Mouse (Mus musculus) activated CD4-positive, CD25-positive, alpha-beta regulatory T cell, adult 4 months (primary cell): ENCODE measurements around the gene Coasy. TPM values are rescaled to one million over a fixed set of nuclear protein-coding genes. Genes with fewer than 3 reads are reported as not detected.

Source experiments
- ATAC-seq: one replicate; pipeline ENCODE4 v1.8.0; 2017
- polyA plus RNA-seq, 2 experiments: library from polyadenylated mRNA; unstranded; fragments of 100-300 nt; shearing (Covaris generic); gene quantifications; one replicate each; pipeline ENCODE4 v1.2.1; 2017

Coasy gene
- polyA plus RNA-seq, 2 experiments from 2014 or later = 17.9 to 22.1 TPM

DNA sequence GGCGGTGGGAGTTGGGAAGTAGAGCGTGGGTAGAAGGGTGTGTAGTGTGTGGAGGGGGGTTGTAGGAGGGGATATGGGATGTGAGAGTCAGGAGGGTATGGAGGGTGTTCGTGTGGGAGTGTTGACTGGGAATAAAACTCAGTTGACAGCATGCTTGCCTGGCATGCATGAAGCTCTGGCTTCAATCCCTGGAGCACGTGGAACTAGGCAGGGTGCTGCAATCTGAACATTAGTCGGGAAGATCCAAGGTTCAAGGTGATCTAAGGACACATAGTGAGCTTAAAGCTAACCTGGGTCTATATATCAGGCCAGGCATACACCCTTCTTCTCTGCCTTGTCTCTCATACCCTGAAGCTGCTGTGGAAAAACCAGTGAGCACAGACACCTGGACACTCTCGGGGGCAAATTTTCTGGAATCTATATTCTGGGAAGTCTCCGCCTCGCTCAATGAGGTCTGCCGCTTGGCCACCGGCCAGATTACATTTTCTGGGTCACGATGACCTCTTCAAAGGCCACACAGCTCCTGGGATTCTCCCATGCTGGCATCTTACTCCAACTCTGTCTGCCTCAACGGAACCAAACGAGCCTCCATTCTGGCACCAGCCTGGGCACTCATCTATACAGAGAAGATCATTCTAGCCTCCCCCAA is 52.0 kb downstream of the Coasy start:
- ATAC-seq = no peak

Other genes with a start within 250 kb of the Coasy start
- gene Stat5b, start 231.8 kb upstream of the Coasy start, polyA plus RNA-seq = 10 to 100 TPM; 27.8 to 37.2 TPM
- 10 to 100 TPM; 23.8 to 37.0 TPM for gene Stat5a, start 223.2 kb upstream of the Coasy start, polyA plus RNA-seq
- 10 to 100 TPM; 71.0 to 82.0 TPM for gene Stat3, start 143.0 kb upstream of the Coasy start, polyA plus RNA-seq
- gene Cavin1, start 111.7 kb upstream of the Coasy start, polyA plus RNA-seq = under 1 TPM; 0.12 to 0.13 TPM
- gene Atp6v0a1, start 73.1 kb upstream of the Coasy start, polyA plus RNA-seq = 1 to 10 TPM; 4.3 to 4.7 TPM
- gene Naglu, start 12.6 kb upstream of the Coasy start, polyA plus RNA-seq = 1 to 10 TPM; 6.8 to 9.0 TPM
- not detected for gene Hsd17b1, start 4.2 kb upstream of the Coasy start, polyA plus RNA-seq
- gene Mlx, start 4.7 kb downstream of the Coasy start, polyA plus RNA-seq = 10 to 100 TPM; 51.8 to 71.5 TPM
- 10 to 100 TPM; 12.3 to 13.4 TPM for gene Psmc3ip, start 12.9 kb downstream of the Coasy start, polyA plus RNA-seq
- 10 to 100 TPM; 14.4 to 24.7 TPM for gene Retreg3, start 37.3 kb downstream of the Coasy start, polyA plus RNA-seq
- gene Tubg1, start 37.4 kb downstream of the Coasy start, polyA plus RNA-seq = 10 to 100 TPM; 17.7 to 26.8 TPM
- gene Tubg2, start 73.3 kb downstream of the Coasy start, polyA plus RNA-seq = under 1 TPM; 0.68 to 0.94 TPM
- under 1 TPM; 0.29 to 0.33 TPM for gene Cntnap1, start 88.0 kb downstream of the Coasy start, polyA plus RNA-seq
- gene Plekhh3, start 88.8 kb downstream of the Coasy start, polyA plus RNA-seq = not detected
- 1 to 10 TPM; 1.5 to 1.6 TPM for gene Ccr10, start 92.9 kb downstream of the Coasy start, polyA plus RNA-seq
- gene Ezh1, start 143.9 kb downstream of the Coasy start, polyA plus RNA-seq = 10 to 100 TPM; 48.1 to 52.2 TPM
- not detected for gene Ramp2, start 163.5 kb downstream of the Coasy start, polyA plus RNA-seq
- 100 to 1,000 TPM; 122 to 153 TPM for gene Vps25, start 171.1 kb downstream of the Coasy start, polyA plus RNA-seq
- 1 to 10 TPM in 1 of 2 experiments, under 1 TPM in 1; 0.58 to 1.0 TPM for gene Wnk4, start 178.0 kb downstream of the Coasy start, polyA plus RNA-seq
- gene Cntd1, start 196.4 kb downstream of the Coasy start, polyA plus RNA-seq = 1 to 10 TPM in 1 of 2 experiments, not detected in 1; 1.0 TPM
- 100 to 1,000 TPM; 109 to 144 TPM for gene Coa3, start 196.5 kb downstream of the Coasy start, polyA plus RNA-seq
- 10 to 100 TPM; 79.0 to 81.0 TPM for gene Becn1, start 219.7 kb downstream of the Coasy start, polyA plus RNA-seq
- 10 to 100 TPM; 37.1 to 53.3 TPM for gene Psme3, start 233.6 kb downstream of the Coasy start, polyA plus RNA-seq
- gene Aoc2, start 242.5 kb downstream of the Coasy start, polyA plus RNA-seq = 1 to 10 TPM; 2.1 to 2.5 TPM
- not detected for gene Aoc3, start 248.0 kb downstream of the Coasy start, polyA plus RNA-seq